Mouse (Mus musculus): ENCODE results near the gene Gon4l. TPM values are rescaled to one million over a fixed set of nuclear protein-coding genes. Genes with fewer than 3 reads are reported as not detected.
A peak's percentile ranks its signal among the peaks of the same experiment; 100 is the strongest.
"Not testable (repeated sequence)": the region's sequence is repeated elsewhere in the genome, so short reads cannot be mapped to it uniquely, and the experiment has no call there.

Gene Gon4l
- 10 to 100 TPM; 13.5 to 17.9 (median 15.0) TPM for polyA plus RNA-seq (2017; shearing (Covaris generic))

DNA sequence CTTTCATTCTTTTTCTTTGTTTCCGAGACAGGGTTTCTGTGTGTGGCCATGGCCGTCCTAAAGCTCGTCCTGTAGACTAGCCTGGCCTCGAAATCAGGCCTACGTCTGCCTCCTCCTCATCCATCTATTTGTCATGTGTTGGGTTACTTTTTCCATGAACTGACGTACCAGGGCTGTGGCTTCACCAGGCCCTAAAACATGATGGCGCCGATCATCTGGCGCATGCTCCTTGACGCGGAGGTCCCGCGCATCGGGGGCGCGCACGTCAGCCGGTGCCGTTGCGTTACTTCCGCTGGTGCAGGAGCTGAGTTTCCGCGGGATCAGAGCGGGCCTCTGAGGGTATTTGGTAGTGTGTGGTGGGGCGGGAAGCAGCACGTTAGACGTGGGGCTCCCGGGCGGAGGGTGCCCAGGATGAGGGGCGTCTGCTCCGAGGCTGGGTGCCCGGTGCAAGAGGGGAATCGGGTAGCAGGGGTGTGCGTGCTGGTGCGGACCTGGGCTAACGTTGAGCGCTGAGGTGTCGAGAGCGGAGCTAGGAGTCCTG, at the start of gene Gon4l:
Gene Gon4l (plus strand): TSS at position 281 of the 541 bp plus-strand sequence.
- ATAC-seq, result peak; percentile 62

DNA sequence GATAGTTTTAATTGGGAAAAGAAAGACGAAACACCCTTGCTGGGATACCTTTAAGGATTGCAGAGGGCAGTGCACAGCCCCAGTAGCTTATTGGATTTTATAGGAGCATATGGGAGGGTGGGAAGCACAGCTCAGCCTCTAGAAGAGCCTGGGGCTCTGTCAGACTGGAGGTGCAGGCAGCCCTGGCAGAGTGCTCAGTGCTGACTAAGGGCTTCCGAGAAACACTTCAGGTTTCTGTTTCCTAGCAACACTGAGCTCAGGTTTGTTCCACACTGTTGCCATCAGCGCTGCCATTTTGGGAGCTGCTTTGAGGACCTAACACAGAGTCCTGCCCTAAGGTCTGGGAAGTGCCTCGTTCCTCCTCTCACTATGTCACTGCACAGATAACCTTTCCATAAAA, 48.7 kb upstream of the Gon4l start:
- peak; percentile 48 for ATAC-seq

DNA sequence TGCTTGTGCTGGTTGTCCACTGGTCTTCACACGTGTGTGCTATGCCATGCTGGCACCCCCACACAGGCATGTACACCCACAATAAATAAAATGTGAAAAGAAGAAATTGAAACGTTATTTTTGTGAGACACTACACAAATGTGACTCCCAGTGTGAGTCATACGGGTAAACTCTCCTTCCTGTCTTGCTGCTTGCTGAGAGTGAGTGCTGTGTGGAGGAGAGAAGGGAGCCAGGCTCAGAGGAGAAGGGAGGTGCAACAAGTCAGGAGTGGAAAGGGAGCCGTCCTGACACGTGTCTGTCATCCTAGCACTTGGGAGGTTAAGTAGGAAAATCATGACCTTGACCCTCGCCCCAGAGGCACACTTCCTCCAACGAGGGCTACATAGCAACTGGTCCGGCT, 48.2 kb upstream of the Gon4l start:
- not testable (repeated sequence) for ATAC-seq

DNA sequence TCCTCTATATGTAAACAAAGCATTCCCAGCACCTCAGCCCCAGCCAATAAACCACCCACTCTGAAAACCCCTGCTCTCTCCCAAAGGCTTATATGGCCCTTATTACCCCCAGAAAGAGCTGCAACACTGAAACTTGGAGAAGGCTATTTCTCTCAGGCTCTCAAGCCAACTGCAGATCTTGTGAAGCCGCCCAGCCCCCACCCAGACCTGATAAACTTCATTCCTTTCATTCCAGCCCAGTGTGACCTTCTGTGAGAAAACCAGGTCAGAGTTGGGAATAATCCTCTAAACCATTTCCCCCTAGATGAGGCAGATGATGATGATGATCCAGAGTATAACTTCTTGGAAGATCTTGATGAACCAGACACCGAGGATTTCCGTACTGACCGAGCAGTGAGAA, 47.0 kb upstream of the Gon4l start:
- not testable (repeated sequence) for ATAC-seq

DNA sequence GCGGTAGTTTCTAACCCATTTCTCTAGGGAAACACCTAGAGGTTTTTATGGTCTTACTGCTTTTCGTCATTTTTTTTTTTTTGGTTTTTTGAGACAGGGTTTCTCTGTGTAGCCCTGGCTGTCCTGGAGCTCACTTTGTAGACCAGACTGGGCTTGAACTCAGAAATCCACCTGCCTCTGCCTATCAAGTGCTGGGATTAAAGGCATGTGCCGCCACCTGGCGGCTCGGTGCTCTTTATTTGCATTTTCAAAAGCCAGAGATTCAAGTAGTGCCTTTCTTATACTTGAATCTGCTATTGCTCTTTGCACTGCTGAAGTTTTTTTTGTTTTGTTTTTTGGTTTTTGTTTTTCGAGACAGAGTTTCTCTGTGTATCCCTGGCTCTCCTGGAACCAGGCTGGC, 37.5 kb upstream of the Gon4l start:
- ATAC-seq, result not testable (repeated sequence)

DNA sequence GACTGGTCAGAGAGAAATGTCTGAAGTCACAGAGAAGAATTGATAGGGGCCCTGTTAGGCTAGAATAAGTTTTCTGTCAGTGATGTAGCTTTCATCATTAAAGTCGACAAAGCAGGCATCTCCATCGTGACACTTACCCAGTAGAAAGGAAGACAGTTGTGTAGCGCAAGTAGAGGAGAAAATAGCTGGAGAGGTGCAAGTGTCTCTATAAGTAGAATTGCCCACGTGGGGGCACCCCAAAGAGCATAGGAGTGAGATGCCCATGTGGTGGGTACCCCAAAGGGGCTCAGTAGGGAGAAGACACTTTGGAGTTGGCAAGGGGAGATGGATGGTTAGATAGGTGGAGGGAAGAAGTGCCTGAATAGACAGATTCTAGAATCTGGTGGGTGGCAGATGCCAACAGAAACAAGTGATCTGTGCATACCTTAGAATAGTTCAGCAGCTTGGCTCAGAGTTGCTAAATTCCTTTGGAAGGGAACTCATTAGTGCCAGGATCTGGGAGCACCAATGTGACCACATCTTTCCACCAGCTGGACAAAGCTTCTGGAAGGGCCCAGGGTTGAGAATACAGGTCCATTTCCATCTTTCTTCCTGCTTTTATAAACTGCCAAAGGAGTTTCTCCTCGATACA, 31.0 kb upstream of the Gon4l start:
- no peak for ATAC-seq

DNA sequence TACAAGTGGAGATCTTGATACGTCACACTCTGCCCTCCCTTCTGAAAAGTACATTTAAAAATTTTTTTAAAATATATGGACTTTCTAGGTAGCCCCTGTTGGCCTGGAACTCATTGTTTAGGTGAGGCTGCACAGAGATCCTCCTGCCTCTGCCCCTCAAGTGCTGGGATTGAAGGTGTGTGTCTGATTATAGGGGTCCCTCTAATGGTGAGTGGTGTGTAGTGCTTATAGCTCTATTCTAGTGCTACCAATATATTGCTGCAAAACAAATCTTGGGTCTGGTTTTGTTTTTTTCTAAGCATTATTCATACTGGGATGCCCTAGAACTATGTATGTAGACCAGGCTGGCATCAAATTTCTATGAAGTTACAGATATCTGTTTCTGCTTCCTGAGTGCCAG, 9.3 kb upstream of the Gon4l start:
- ATAC-seq, result no peak

DNA sequence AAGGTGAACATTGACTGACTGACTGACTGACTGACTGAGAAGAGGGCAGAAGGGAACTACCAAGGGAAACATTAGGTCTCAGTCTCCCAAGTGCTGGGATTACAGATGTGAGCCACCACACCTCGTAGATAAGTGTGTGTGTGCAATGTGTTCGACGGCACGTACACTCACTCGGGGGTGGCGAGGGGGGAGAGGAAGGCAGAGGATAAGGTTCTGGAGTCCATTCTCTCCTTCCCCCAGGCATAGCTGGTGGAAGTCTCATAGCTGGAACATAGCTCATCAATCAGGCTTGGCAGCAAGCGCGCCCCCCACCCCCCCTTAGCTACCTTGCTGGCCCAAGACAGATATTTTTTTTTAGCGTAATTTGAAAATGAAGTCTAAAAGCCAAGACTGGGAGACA, 7.8 kb upstream of the Gon4l start:
- no peak for ATAC-seq

DNA sequence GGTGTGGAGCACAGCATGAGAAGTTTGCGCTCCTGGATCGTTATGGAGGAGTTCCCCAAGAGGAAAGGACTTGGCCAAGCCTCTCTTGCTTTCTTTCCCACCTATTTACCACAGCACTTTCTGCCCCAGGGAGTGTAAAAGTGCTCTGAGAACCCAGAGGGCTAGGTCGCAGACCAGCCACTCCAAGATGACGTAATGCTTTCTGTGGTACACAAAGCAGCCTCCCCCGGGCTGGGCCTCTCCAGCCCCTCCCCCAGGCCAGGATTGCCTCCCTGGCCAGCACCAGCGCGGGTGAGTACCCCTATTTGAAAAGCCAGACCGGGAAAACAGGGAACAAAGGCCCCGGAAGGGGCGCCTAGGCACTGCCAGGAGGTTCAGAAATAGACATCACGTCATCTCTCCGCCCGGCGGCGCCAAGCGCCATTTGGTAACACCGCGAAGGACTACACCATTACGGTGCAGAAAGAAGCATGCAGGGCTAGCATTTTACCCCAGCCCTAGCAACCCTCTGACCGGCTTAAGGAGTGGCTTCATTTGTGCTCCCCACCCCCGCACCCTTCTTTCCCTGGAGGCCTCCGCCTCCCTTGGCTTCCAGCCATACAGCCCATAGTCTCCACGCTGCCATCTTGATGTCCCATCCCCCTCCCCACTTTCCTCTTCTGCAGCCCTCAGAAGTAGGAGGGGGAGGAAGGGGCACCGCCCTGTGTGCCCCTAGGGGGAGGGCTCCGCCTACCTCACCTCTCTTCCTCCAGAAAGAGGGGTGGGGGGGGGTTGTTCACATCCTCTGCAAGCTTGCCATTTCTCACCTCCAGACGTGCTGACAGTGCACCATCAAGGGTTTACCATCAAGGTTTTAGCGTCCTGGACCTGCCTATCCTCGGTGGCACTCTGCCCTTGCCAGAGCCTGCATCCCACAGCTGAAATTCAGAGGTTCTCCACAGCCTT, 3.6 kb upstream of the Gon4l start:
- ATAC-seq, result peak; percentile 53

DNA sequence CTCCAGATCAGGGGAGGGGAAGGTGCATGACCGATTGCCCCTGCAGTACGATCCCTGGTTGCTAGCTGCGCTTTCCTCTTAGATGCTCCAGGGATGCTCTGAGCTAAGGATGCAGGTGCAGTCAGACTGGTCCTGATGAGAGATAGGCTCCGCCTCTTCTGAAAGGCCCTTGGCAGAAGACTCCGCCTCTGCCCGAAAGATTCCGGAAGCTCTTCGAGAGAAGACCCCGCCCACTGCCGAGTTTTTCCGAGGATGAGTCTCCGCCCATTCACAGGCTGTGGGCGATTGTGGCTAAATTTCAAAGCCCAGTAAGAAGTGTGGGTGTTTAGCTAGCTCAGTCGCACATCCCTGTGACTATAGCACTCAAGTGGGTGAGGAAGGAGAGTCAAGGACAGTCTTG, 2.6 kb upstream of the Gon4l start:
- ATAC-seq, result peak; percentile 69

DNA sequence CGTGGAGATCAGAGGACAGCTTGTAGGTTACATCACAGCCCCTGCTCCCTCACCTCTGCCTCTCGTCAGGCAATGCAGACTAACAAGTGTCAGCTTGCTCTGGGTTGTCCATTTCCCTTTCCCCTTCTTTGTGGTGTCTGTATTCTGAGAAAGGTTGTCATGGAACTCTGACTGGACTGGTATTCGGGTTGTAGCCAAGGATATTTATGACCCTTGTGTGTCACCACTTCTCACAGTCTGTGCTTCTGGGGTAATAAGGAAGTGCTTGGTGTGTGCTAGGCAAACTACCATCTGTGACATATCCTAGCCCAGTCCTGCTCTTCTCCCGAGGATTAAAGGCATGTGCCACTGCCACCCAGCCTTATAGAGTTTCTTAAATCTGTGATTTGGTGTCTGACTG, 14.1 kb downstream of the Gon4l start:
- no peak for ATAC-seq

DNA sequence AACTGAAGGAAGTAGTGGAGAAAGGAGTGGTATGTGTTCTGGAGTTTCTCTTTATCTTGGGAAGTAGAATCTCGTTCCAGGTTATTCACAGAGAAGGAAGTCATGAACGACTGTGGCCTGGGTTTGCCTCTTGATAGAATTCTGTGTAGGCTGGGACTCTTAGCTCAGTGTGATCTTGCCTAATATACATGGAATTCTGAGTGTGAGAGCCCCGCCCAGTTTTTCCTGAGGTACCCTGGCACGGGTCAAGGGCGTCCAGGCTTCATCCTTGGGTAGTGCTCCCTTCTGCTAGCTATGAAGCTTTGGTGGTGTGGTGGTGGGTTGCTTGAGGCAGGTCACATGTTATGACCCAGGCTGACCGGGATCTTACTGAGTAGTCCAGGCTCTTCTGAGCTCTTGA, 20.8 kb downstream of the Gon4l start:
- no peak for ATAC-seq

DNA sequence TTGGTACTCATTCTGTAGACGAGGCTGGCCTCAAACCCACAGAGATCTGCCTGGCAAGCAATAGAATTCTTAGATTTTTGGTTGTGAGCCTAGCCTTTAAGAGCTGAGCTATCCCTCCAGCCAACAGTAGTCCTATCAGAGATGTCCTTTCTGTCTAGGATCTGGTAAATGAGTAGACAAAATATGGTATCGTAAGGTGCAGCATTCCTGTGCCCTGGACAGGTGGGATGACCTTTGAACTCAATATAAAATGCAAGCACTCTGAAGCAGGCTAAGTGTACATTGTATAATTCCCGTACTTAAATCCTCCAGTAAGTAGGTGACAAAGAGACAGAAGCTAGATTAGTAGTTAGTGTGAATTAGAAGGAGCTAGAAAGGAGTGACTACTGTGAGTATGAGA, 27.1 kb downstream of the Gon4l start:
- ATAC-seq, result no peak

DNA sequence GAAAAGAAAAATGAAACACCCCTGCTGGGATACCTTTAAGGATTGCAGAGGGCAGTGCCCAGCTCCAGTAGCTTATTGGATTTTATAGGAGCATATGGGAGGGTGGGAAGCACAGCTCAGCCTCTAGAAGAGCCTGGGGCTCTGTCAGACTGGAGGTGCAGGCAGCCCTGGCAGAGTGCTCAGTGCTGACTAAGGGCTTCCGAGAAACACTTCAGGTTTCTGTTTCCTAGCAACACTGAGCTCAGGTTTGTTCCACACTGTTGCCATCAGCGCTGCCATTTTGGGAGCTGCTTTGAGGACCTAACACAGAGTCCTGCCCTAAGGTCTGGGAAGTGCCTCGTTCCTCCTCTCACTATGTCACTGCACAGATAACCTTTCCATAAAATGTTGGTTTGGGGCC, 31.7 kb downstream of the Gon4l start:
- not testable (repeated sequence) for ATAC-seq

DNA sequence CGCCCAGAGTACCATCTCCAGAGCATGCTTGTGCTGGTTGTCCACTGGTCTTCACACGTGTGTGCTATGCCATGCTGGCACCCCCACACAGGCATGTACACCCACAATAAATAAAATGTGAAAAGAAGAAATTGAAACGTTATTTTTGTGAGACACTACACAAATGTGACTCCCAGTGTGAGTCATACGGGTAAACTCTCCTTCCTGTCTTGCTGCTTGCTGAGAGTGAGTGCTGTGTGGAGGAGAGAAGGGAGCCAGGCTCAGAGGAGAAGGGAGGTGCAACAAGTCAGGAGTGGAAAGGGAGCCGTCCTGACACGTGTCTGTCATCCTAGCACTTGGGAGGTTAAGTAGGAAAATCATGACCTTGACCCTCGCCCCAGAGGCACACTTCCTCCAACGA, 32.1 kb downstream of the Gon4l start:
- ATAC-seq, result not testable (repeated sequence)

DNA sequence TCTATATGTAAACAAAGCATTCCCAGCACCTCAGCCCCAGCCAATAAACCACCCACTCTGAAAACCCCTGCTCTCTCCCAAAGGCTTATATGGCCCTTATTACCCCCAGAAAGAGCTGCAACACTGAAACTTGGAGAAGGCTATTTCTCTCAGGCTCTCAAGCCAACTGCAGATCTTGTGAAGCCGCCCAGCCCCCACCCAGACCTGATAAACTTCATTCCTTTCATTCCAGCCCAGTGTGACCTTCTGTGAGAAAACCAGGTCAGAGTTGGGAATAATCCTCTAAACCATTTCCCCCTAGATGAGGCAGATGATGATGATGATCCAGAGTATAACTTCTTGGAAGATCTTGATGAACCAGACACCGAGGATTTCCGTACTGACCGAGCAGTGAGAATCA, 33.4 kb downstream of the Gon4l start:
- not testable (repeated sequence) for ATAC-seq

DNA sequence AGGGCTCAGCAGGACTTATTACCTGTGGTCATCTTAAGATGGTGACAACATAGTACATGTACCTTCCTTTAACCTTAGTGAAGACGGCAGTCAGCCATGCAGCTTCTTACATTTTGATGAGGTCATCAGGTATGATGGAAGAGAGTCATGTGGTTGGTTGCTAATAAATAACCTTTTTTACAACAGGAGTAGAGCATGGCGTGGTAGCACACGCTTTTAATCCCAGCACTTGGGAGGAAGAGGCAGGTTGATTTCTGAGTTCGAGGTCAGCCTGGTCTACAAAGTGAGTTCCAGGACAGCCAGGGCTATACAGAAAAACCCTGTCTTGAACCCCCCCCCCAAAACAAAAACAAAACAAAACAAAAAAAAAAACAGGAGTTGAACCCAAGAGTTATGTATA, 47.5 kb downstream of the Gon4l start:
- not testable (repeated sequence) for ATAC-seq

DNA sequence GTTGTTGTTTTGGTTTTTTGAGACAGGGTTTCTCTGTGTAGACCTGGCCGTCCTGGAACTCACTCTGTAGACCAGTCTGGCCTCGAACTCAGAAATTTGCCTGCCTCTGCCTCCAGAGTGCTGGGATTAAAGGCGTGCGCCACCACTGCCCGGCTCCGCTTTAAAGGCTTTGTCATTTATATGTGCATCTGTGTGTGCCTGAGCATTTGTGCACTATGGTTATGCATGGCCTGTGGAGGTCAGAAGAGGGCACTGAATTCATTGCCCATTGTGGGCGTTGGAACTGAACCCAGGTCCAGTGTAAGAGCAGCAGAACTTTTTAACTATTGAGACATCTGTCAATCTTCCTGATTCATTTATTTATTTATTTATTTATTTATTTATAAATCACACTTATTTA, 58.0 kb downstream of the Gon4l start:
- ATAC-seq, result not testable (repeated sequence)

DNA sequence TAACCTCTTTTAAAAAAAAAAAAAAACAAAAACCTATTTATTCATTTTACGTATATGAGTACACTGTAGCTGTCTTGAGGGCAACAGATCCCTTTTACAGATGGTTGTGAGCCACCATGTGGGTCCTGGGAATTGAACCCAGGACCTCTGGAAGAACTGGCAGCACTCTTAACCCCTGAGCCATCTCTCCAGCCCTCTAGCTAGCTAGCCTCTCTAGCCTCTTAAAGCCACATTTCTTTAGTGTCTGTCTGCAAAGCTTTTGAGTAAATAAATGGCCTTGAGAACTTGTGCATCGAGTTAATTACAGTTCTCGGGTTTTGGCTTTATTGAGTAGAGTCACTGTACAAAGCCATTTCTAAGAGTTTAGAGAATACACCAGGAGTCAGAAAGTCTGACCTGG, 69.8 kb downstream of the Gon4l start:
- no peak for ATAC-seq

DNA sequence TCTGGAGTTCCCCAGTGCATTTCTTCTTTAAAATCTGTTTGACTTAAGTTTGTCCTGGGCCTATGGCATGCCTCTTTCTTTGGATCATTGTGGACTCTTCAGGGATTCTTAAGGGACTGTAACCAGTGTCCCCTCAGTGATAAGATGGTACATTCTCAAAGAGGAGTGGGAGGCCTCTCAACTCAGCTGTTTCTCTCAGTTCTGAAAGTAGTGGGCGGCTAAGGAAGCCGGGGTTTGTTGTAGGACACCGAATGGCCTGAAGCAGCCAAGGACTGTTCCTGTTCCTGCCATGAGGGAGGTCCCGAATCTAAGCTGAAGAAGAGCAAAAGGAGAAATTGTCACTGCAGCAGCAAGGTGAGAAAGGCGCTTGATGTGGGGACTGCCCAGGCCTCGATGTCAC, 70.2 kb downstream of the Gon4l start:
- ATAC-seq, result no peak

DNA sequence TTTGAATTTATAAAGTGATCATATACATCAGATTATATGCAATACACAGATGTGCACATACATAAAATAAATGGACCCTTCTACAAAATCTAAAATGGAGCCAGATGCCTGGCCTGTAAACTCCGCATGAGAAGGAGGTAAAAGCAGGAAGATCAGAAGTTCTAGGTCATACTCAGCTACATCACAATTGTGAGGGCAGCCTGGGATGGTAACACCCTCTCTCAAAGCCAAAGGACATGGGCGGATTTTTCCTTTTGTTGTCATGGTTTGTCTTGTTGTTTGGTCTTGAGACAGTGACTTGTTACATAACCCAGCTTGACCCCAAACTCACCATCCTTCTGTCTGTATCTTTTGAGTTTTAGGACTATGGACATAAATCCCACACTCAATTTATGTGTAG, 70.7 kb downstream of the Gon4l start:
- no peak for ATAC-seq

DNA sequence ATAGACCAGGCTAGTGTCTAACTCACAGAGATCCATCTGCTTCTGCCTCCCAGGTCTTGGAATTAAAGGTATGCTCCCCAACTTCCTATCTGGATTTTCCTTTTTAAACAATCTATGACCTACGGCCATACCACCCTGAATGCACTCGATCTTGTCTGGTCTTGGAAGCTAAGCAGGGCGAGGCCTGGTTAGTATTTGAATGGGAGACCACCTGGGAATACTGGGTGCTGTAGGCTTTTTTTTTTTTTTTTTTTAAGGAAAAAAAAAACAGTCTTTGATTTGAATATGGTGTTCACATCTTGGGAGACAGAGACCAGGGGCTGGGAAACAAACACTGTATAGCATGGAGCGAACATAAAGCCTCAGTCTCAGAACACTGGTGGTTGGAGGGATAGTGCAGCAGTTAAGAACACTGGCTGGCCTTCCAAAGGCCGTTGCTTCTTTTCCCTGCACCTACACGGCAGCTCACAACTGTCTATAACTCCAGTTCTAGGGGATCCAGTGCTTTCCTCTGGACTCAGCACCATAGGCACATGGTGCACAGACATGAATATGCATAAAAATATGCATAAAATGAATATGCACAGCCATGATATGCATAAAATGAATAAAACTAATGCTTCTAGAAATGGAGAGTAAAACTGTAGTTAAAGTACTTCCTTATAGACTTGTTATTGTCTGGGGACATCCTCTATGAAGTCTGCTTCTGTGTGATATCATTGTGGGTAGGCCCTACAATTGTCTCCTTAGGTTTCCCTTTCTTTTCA, 71.5 kb downstream of the Gon4l start:
- ATAC-seq, result no peak

DNA sequence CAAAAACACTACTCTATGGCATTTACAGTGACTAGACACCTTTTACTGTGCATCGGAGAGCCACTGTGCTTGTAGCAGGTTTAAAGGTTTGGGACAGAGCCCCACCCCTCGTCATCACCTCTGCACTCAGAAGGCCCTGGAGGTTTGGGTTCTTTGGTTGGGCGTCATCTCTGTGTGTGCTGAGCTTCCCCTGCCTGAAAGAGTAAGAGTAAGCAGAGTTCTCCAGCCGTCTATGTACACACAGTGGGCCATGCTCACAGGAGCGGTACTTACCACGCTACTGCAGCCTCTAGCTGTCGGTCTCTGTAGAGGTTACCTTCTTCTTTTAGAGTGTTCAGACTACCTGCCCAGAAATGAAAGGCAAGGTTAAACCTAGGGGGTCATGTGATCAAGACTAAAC, 77.6 kb downstream of the Gon4l start:
- no peak for ATAC-seq
